Mouse (Mus musculus): ENCODE data around the gene Btbd35f17. TPM values are rescaled to one million over a fixed set of nuclear protein-coding genes. Genes with fewer than 3 reads are reported as not detected.
"Not testable (repeated sequence)": the region's sequence is repeated elsewhere in the genome, so short reads cannot be mapped to it uniquely, and the experiment has no call there.

Gene Btbd35f17
- polyA plus RNA-seq (2015; fragmentation: Nextera tagmentation; extraction: Ambion mirVana): not detected in 2 replicates

DNA sequence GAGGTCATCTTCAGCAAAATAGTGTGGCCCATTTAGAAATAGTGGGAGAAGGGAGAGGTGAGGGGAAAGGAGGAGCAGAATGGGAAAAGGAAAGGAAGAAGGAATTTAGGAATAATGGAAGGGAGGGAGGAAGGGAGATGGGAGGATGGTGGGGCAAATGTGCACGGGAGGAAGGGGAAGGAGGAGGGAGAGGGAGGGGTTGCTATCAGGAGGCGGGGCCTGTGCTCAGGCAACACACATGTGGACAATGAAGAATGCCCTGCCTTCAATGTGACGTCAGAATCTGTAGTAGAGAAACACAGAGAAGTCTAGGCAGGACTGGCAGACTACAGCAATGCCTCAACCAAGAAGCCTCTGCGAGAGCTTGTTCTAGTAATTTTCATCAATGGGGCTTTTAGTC, at the start of gene Btbd35f17:
Btbd35f17 (plus strand) TSS at position 301 of the 400 bp plus-strand sequence.
- H3K27me3 ChIP-seq (ENCODE audit: control insufficient read depth, insufficient read depth, low read depth, low read length); H3K36me3 ChIP-seq (ENCODE audit: control insufficient read depth, insufficient read depth); H3K9me3 ChIP-seq (replicated peaks; ENCODE audit: control insufficient read depth, low read length); H3K4me2 ChIP-seq (ENCODE audit: low read depth, low read length); H3K4me1 ChIP-seq (ENCODE audit: control insufficient read depth, low read depth, low read length); ATAC-seq (ENCODE audit: low read depth); H3K4me3 ChIP-seq (ENCODE audit: low read depth, low read length); H3K27ac ChIP-seq (ENCODE audit: low read length); H3K9ac ChIP-seq (ENCODE audit: low read depth, low read length): not testable (repeated sequence)
- WGBS (ENCODE audit: insufficient replicate concordance): 53% methylated on average over 1 of the region's 4 CpGs

Other genes starting within 250 kb of the Btbd35f17 start
- not detected in 2 replicates for gene Btbd35f28, start 174.1 kb upstream of the Btbd35f17 start, polyA plus RNA-seq (2015; fragmentation: Nextera tagmentation; extraction: Ambion mirVana)
- gene Btbd35f20, start 79.4 kb upstream of the Btbd35f17 start, polyA plus RNA-seq (2015; fragmentation: Nextera tagmentation; extraction: Ambion mirVana): not detected in 2 replicates

All from liver, embryonic 16.5 days (tissue).